Mouse (Mus musculus): ENCODE data around the gene Hoxa6.
A peak's percentile ranks its signal among the peaks of the same experiment; 100 is the strongest.

Hoxa6 gene

GRCm38 (mm10) chr6:52241001-52241621, 32.6 kb upstream of the Hoxa6 start:
- DNase-seq (ENCODE audit: low spot score) = no peak

- peak; percentile 76 for DNase-seq (ENCODE audit: low spot score)
Measured at GRCm38 (mm10) chr6:52240389-52241000, 32.0 kb upstream of the Hoxa6 start, which contains the start of gene Hoxa10. Gene Hoxa10 (minus strand): TSS chr6:52240854.

- DNase-seq (ENCODE audit: low spot score) = no peak
Measured at GRCm38 (mm10) chr6:52239625-52240388, 31.3 kb upstream of the Hoxa6 start.

GRCm38 (mm10) chr6:52238976-52239375, 30.5 kb upstream of the Hoxa6 start:
- DNase-seq (ENCODE audit: low spot score) = no peak

GRCm38 (mm10) chr6:52238155-52238545, 29.6 kb upstream of the Hoxa6 start:
- no peak for DNase-seq (ENCODE audit: low spot score)

GRCm38 (mm10) chr6:52237346-52238154, 29.0 kb upstream of the Hoxa6 start:
- no peak for DNase-seq (ENCODE audit: low spot score)

GRCm38 (mm10) chr6:52236806-52237205, 28.3 kb upstream of the Hoxa6 start:
- DNase-seq (ENCODE audit: low spot score) = no peak

- no peak for DNase-seq (ENCODE audit: low spot score)
Measured at GRCm38 (mm10) chr6:52235866-52236265, 27.3 kb upstream of the Hoxa6 start.

- no peak for DNase-seq (ENCODE audit: low spot score)
Measured at GRCm38 (mm10) chr6:52235267-52235666, 26.7 kb upstream of the Hoxa6 start.

GRCm38 (mm10) chr6:52234428-52235140, 26.1 kb upstream of the Hoxa6 start:
- no peak for DNase-seq (ENCODE audit: low spot score)

GRCm38 (mm10) chr6:52233546-52234427, 25.3 kb upstream of the Hoxa6 start:
- no peak for DNase-seq (ENCODE audit: low spot score)

- no peak for DNase-seq (ENCODE audit: low spot score)
Measured at GRCm38 (mm10) chr6:52232984-52233545, 24.5 kb upstream of the Hoxa6 start.

- DNase-seq (ENCODE audit: low spot score) = no peak
Measured at GRCm38 (mm10) chr6:52232568-52232965, 24.0 kb upstream of the Hoxa6 start.

GRCm38 (mm10) chr6:52231885-52232567, 23.5 kb upstream of the Hoxa6 start:
- no peak for DNase-seq (ENCODE audit: low spot score)

- no peak for DNase-seq (ENCODE audit: low spot score)
Measured at GRCm38 (mm10) chr6:52230516-52231165, 22.1 kb upstream of the Hoxa6 start, which contains the start of gene Hoxa9. Gene Hoxa9 (minus strand): TSS chr6:52231089.

- no peak for DNase-seq (ENCODE audit: low spot score)
Measured at GRCm38 (mm10) chr6:52229558-52230416, 21.3 kb upstream of the Hoxa6 start.

GRCm38 (mm10) chr6:52228475-52229465, 20.2 kb upstream of the Hoxa6 start:
- no peak for DNase-seq (ENCODE audit: low spot score)

All from T-cell, adult 2 months (primary cell).